Mouse (Mus musculus) adrenal gland, adult 8-10 months (tissue): ENCODE results near the gene Smarca5. TPM values are rescaled to one million over a fixed set of nuclear protein-coding genes. Genes with fewer than 3 reads are reported as not detected.

Source experiments
- DNase-seq: peaks from one replicate; pipeline ENCODE4 v3.0.0; 2022
- total RNA-seq, 4 experiments: library from RNA; stranded (reverse); gene quantifications; 2 replicates each; pipeline ENCODE4 v1.2.4; 2022

Smarca5 gene
- total RNA-seq, result 10 to 100 TPM; 64.8 to 83.0 (median 76.3) TPM

- peak; percentile 93 for DNase-seq
Measured at GRCm38 (mm10) chr8:80739155-80739924, at the start of gene Smarca5. Gene Smarca5 (minus strand): TSS chr8:80739497.

- no peak for DNase-seq
Measured at GRCm38 (mm10) chr8:80784559-80784958, 45.3 kb upstream of the Smarca5 start.

- no peak for DNase-seq
Measured at GRCm38 (mm10) chr8:80783271-80783670, 44.0 kb upstream of the Smarca5 start.

GRCm38 (mm10) chr8:80781338-80781737, 42.0 kb upstream of the Smarca5 start:
- DNase-seq, result no peak

- DNase-seq, result no peak
Measured at GRCm38 (mm10) chr8:80780271-80780670, 41.0 kb upstream of the Smarca5 start.

- DNase-seq, result no peak
Measured at GRCm38 (mm10) chr8:80776436-80776835, 37.1 kb upstream of the Smarca5 start.

GRCm38 (mm10) chr8:80772732-80773460, 33.6 kb upstream of the Smarca5 start:
- no peak for DNase-seq

GRCm38 (mm10) chr8:80768451-80768850, 29.2 kb upstream of the Smarca5 start:
- no peak for DNase-seq

- DNase-seq, result peak; percentile 57
Measured at GRCm38 (mm10) chr8:80753017-80753715, 13.9 kb upstream of the Smarca5 start.

- DNase-seq, result no peak
Measured at GRCm38 (mm10) chr8:80752429-80752828, 13.1 kb upstream of the Smarca5 start.

- DNase-seq, result no peak
Measured at GRCm38 (mm10) chr8:80749091-80749490, 9.8 kb upstream of the Smarca5 start.

GRCm38 (mm10) chr8:80739932-80740331, 635 bp upstream of the Smarca5 start:
- no peak for DNase-seq

- DNase-seq, result peak; percentile 35
Measured at GRCm38 (mm10) chr8:80738388-80739154, 726 bp downstream of the Smarca5 start.

- no peak for DNase-seq
Measured at GRCm38 (mm10) chr8:80738046-80738387, 1.3 kb downstream of the Smarca5 start.

- DNase-seq, result no peak
Measured at GRCm38 (mm10) chr8:80732326-80732725, 7.0 kb downstream of the Smarca5 start.

GRCm38 (mm10) chr8:80714461-80714860, 24.8 kb downstream of the Smarca5 start:
- DNase-seq, result no peak

- peak; percentile 31 for DNase-seq
Measured at GRCm38 (mm10) chr8:80710670-80711400, 28.5 kb downstream of the Smarca5 start.

- peak; percentile 47 for DNase-seq
Measured at GRCm38 (mm10) chr8:80688141-80688540, 51.2 kb downstream of the Smarca5 start.

GRCm38 (mm10) chr8:80683756-80684335, 55.5 kb downstream of the Smarca5 start:
- no peak for DNase-seq

GRCm38 (mm10) chr8:80682594-80682993, 56.7 kb downstream of the Smarca5 start:
- no peak for DNase-seq

- DNase-seq, result no peak
Measured at GRCm38 (mm10) chr8:80669277-80669901, 69.9 kb downstream of the Smarca5 start.
